Mouse (Mus musculus) 416B (cell line): ENCODE measurements around the gene Brip1.

Experiments used
- DNase-seq: peaks from one replicate; pipeline ENCODE4 v3.0.0; 2011; ENCODE audit warnings: low read depth

Gene Brip1

GRCm38 (mm10) chr11:86201037-86201786, at the start of gene Brip1:
TSS of gene Brip1 (minus strand) at chr11:86201193.
- peak; percentile 98 for DNase-seq

- peak; percentile 21 for DNase-seq
These were observed 31.5 kb upstream of the Brip1 start for GRCm38 (mm10) chr11:86232446-86232845.

GRCm38 (mm10) chr11:86231781-86232350, 30.9 kb upstream of the Brip1 start:
- no peak for DNase-seq

- no peak for DNase-seq
These were observed 25.7 kb upstream of the Brip1 start for GRCm38 (mm10) chr11:86226646-86227180.

- no peak for DNase-seq
These were observed 24.8 kb upstream of the Brip1 start for GRCm38 (mm10) chr11:86225761-86226160.

- DNase-seq = no peak
These were observed 10.8 kb upstream of the Brip1 start for GRCm38 (mm10) chr11:86211803-86212202.

GRCm38 (mm10) chr11:86209123-86209522, 8.1 kb upstream of the Brip1 start:
- no peak for DNase-seq

- no peak for DNase-seq
These were observed 4.9 kb upstream of the Brip1 start for GRCm38 (mm10) chr11:86205876-86206275.

GRCm38 (mm10) chr11:86205031-86205430, 4.0 kb upstream of the Brip1 start:
- no peak for DNase-seq

- DNase-seq = peak; percentile 59
These were observed 1.1 kb upstream of the Brip1 start for GRCm38 (mm10) chr11:86201901-86202675.

- peak; percentile 74 for DNase-seq
These were observed 452 bp downstream of the Brip1 start for GRCm38 (mm10) chr11:86200460-86201021.

- no peak for DNase-seq
These were observed 1.3 kb downstream of the Brip1 start for GRCm38 (mm10) chr11:86199733-86200132.

- DNase-seq = peak; percentile 58
These were observed 15.8 kb downstream of the Brip1 start for GRCm38 (mm10) chr11:86185224-86185623.

- no peak for DNase-seq
These were observed 25.2 kb downstream of the Brip1 start for GRCm38 (mm10) chr11:86175833-86176232.

GRCm38 (mm10) chr11:86174173-86174572, 26.8 kb downstream of the Brip1 start:
- peak; percentile 77 for DNase-seq

- no peak for DNase-seq
These were observed 30.2 kb downstream of the Brip1 start for GRCm38 (mm10) chr11:86170743-86171142.

GRCm38 (mm10) chr11:86160251-86160650, 40.7 kb downstream of the Brip1 start:
- no peak for DNase-seq

GRCm38 (mm10) chr11:86158950-86159349, 42.0 kb downstream of the Brip1 start:
- peak; percentile 16 for DNase-seq

- DNase-seq = no peak
These were observed 45.4 kb downstream of the Brip1 start for GRCm38 (mm10) chr11:86155638-86156037.

- DNase-seq = no peak
These were observed 69.7 kb downstream of the Brip1 start for GRCm38 (mm10) chr11:86131324-86131723.

- peak; percentile 17 for DNase-seq
These were observed 83.7 kb downstream of the Brip1 start for GRCm38 (mm10) chr11:86117078-86117869.
